Mouse (Mus musculus): ENCODE data around the gene Fat4.

Gene Fat4

DNA sequence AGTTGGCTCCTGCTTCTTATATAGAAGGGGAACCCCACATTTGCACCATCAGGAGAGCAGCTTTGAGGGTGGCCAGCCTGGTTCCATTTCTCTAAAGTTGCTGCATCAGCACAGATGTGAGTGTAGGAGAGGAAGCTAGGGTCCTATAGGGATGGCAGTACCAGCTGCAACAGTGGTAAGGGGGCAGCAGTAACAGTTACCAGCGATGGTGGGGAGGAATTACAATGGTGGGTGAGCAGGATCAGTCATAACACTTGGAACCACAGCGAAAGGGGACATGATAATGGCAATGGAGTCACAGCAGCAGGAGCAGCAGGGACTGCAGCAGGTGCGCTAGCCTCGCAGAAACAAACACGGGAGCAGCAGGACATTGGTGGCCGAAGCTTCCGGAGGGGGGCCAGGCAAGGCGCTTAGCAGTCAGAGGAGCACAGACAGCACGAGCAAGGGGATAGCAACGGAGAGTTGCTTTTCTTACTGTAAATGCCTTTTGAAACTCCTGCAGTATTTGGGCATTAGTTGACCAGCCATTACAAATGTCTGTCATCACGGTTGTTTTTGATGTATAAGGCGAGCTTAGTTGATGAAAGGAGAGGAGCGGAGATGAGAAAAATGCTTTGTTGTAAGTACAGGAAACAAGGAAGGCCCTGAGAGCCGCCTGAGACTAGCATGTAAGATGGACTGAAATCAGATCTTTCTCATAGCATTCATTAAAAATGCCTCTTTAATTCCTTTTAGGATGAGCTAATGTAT is 21.1 kb downstream of the Fat4 start:
- no peak for DNase-seq (ENCODE audit: low spot score in 2 of 2)

- no peak for DNase-seq (ENCODE audit: low spot score in 2 of 2)
Observed at GRCm38 (mm10) chr3:38908426-38909111, 21.8 kb downstream of the Fat4 start.

DNA sequence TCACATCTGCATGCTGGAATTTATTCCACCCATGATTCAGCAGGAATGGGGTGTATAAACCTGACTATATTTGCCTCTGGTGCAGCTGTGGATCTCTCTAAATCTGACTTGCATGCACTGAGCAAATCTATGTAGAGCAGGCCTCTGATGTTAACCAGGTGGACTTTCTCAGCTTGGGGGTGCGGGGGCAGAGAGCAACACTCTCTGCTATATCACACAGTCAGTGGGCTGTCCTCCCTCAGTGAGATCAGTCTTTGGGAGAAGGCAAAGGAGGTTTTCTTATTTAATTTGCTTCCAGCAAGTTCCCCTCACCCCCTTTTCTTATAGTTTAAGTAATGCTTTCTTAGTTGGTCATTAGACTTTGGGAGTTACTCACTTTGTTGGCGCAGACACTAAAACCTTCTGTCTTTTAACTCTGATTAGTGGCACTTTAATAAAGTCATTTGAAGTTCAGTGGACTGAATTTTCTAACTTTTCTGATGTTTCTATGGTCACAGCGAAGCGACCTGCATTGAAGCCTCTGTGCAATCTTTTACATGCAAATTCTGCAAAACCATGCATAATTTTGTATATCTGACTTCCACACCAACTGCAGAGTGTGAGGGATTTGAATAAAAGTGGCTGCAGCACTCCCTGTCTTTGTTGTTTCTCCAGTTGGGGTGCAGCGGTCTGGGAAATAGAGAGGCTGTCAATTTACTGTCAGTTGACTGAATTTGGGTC is 26.2 kb downstream of the Fat4 start:
- no peak for DNase-seq (ENCODE audit: low spot score in 2 of 2)

DNA sequence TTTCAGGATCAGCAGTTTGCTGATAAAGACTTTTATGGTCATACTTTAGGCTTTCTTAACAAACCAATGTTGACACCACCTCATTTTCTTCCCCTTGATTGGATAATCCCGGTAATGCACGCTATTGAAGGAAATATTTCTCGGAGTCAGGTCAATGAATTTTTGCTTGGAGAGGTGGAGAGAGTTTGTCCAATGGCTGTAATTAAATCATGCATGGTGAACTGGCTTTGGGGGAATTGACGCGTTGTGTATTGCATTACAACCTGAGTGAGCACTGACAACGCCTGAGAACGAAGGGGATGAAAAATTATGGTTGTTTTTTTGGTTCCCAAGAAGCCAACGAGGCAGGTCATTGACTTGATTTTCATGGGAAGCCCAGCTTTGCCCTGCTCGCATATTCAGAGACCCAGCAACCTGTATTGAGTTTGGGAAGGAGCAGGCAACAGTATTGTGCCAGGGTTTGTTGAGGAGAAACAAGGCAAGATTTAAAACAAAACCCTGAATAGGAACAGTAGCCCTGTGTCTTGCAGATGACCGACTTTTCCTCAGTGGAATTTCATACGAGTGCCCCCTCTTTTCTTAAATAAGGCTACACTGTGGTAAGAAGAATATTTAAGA is 26.9 kb downstream of the Fat4 start:
- no peak for DNase-seq (ENCODE audit: low spot score in 2 of 2)

DNA sequence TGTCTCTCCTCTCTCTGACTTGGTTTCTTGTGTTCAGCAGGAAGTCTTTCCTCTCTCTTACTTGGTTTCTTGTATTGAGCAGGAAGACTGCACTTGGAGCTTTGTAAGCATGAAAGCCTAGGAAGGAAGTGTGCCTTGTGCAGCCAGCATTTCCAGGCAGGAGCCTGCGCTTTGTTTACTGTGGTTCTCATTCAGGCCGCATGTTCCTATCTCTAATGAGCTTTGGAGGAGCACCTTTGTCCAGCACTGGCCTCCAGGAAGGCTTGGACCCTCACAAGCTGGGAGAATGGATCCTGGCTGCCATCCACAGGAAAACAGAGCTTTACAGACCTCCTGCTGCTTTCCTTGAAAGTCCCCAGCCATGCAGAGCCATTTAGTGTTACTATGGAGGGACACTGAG is 32.2 kb downstream of the Fat4 start:
- DNase-seq (ENCODE audit: low spot score in 2 of 2) = no peak

- DNase-seq (ENCODE audit: low spot score in 2 of 2) = no peak
Observed at GRCm38 (mm10) chr3:38921031-38921430, 34.3 kb downstream of the Fat4 start.

DNA sequence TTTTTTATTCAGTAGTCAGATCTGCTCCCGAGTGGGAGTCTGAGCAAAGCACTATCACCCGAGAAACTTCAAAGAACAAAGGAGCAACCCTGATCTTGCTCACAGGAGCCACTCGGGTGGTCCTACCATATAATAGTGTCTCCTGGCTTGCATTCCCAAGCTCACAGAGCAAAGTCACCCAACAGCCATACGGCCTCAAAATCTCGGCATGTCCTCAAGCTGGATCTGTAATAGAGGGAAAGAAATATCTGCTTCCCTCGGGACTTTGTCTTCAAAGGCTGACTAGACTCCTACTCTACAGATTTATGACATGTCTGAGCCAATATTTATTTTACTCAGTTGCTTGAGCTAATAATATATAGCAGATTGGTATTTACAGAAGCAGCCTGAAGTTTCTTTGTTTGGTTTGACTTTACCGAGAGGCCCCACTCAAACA is 36.5 kb downstream of the Fat4 start:
- no peak for DNase-seq (ENCODE audit: low spot score in 2 of 2)

DNA sequence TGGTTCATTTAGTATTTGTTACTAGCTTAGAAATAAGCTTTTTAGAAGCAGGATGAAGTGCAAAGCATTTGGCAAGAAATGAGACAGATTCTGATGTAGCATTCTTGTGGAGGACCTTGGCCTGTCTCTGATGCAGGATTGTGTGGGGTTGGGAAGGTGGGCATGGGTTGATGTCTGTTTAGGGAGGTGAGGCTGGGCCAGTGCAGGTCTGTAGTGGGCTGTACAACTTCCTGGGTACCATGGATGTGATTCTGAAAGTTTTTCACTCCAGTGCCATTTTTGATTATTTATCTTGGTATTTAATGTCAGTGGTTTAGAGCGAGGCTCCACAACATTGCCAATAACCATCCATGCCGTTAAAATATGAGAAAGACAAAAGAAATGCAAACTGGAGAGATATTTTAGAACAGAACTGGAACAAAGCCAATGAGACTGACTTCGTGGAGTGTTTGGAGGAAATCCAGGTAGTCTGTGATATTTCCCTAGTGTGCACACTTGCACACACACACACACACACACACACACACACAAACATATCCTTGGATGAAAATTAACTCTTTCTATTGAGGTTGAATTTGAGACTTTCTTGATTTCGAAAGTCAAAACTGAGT is 41.4 kb downstream of the Fat4 start:
- no peak for DNase-seq (ENCODE audit: low spot score in 2 of 2)

DNA sequence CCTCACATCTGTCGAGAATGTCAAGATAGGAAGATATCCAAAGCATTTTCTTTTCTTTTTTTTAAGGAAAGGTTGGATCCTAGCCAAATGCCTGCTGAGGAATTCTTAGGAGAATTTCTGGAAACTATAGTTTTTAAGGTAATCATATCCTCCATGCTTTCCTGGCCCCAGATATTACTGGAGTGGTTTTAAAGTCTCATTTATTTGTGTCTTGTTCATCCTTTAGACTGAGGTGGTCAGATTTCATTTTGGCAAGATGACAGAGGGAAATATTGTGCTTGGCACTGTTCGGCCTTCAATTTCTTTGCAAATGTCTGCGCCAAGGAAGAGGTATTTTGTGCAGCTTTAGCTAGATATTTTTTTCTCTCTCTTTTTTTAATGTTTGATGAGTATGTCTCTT is 42.0 kb downstream of the Fat4 start:
- no peak for DNase-seq (ENCODE audit: low spot score in 2 of 2)

DNA sequence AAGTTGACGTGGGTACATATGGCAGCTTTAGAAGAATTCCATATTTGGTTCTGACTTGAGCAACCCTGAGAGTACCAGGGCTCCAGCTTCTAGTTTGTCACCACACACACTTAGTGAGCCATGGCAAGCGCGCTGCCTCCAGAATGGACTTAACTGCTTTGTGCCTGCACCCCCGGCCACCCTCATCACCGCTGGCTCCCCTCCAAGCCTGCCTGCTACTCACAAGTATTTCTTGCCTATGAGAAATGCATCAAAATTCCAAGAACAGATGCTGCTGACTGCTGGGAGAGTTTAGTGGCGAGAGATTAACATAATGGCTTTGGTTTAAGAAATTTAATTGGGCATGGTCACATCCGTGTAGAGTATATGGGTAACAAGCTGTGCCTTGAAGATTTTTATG is 48.0 kb downstream of the Fat4 start:
- no peak for DNase-seq (ENCODE audit: low spot score in 2 of 2)

DNA sequence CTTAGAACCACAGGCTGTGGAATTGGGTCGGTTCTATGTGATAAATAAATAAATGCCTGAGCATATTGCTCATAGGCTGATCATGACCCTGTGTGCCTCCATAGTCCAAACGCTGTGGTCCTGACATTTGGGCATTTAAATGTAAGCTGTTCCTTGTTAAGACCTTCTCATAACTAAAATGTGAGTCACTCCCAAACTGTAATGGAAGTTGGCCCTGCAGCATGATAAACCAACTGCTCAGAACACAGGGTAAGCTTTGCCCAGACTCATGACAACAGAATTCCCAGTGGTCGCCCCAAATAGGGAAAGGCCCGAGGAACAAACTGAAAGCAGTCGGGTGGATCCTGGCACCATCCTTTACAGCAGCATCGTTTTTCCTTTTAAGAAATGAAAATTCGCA is 49.7 kb downstream of the Fat4 start:
- no peak for DNase-seq (ENCODE audit: low spot score in 2 of 2)

DNA sequence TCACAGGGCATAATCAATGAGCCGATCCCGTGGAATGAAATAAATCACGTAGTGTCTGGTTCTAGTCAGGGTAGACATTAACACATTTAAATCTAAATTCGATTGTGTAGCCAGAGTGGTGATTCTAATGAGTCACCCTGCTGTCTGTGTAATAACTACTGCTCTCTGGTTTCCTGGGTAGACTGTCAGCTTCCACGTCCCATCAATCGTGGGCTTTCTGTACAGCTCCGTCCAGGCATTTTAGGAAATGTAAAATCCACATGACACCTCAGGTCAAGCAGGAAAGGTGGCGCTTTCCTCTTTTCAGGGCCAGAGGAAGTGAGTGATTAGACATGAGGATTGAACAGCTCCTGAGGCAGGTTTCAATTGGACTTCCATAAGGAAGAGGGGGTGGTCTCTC is 50.4 kb downstream of the Fat4 start:
- DNase-seq (ENCODE audit: low spot score in 2 of 2) = no peak

- DNase-seq (ENCODE audit: low spot score in 2 of 2) = no peak
Observed at GRCm38 (mm10) chr3:38938136-38938535, 51.4 kb downstream of the Fat4 start.

GRCm38 (mm10) chr3:38939573-38939972 is 52.8 kb downstream of the Fat4 start:
- DNase-seq (ENCODE audit: low spot score in 2 of 2) = no peak

- no peak for DNase-seq (ENCODE audit: low spot score in 2 of 2)
Observed at GRCm38 (mm10) chr3:38940327-38940726, 53.6 kb downstream of the Fat4 start.

GRCm38 (mm10) chr3:38945157-38945556 is 58.4 kb downstream of the Fat4 start:
- DNase-seq (ENCODE audit: low spot score in 2 of 2) = no peak

- DNase-seq (ENCODE audit: low spot score in 2 of 2) = no peak
Observed at GRCm38 (mm10) chr3:38947706-38948105, 61.0 kb downstream of the Fat4 start.

- no peak for DNase-seq (ENCODE audit: low spot score in 2 of 2)
Observed at GRCm38 (mm10) chr3:38952602-38953001, 65.9 kb downstream of the Fat4 start.

DNA sequence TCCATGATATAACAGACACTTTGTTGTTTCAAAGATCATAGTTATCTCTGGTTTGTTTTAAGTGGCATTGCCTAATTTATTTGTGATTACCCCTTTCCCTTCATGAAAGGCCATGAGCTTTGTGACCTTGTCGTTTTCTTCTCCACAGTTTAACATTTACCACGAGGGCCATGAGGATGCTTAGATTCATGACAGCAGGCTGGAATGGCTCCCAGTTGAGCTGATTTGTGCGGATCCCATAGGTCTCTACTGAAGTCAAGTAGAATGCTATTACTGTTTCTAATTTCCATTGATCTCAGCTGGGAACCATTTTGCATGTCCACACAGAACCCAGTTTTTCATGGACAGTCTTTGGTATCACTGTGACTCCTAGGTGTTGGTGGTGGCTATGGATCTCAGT is 67.5 kb downstream of the Fat4 start:
- DNase-seq (ENCODE audit: low spot score in 2 of 2) = no peak

GRCm38 (mm10) chr3:38956012-38956648 is 69.4 kb downstream of the Fat4 start:
- DNase-seq (ENCODE audit: low spot score in 2 of 2) = no peak

DNA sequence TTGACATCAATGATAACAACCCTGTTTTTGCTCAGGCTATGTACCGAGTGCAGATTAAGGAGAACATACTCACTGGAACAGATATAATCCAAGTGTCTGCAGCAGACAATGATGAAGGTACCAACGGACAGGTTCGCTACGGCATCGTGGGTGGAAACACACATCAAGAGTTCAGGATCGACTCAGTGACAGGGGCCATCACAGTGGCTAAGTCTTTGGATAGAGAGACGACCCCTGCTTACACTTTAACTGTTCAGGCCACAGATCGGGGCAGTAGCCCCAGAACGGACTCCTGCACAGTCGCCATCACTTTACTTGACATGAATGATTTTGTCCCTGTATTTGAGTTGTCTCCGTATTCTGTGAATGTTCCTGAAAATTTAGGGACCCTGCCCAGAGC is 70.4 kb downstream of the Fat4 start:
- DNase-seq (ENCODE audit: low spot score in 2 of 2) = no peak

All from urinary bladder, postnatal 36 days (tissue).